In genomic region chr1:120119389-120119788, GRCm38 (mm10) we compare ENCODE assay signal across 8 mouse cellular contexts. TPM values are rescaled to one million over a fixed set of nuclear protein-coding genes. Genes with fewer than 3 reads are reported as not detected.
A peak's percentile ranks its signal among the peaks of the same experiment; 100 is the strongest.
DNase-seq lines count a peak whose midpoint lies in the region; ATAC-seq and TF ChIP-seq lines count a peak whose summit lies in the region.

No protein-coding gene starts in this region.

- H3K27me3 ChIP-seq in cerebellum, adult 2 months (ENCODE audit: control insufficient read depth, insufficient read depth, low read length), result no peaks in the 10 kb centered on the region
- H3K27me3 ChIP-seq in megakaryocyte, embryonic 14.5 days (replicated peaks), result no peaks in the 10 kb centered on the region
- no peaks in the 10 kb centered on the region for H3K27me3 ChIP-seq in limb, embryonic 12.5 days
- H3K27me3 ChIP-seq in stomach, embryonic 15.5 days (replicated peaks), result no peaks in the 10 kb centered on the region

- peak overlapping the region; percentile 79 for H3K4me3 ChIP-seq in cerebellum, adult 2 months (replicated peaks; ENCODE audit: insufficient read depth, low read depth, low read length)
- peak overlapping the region; percentile 26 for H3K4me3 ChIP-seq in megakaryocyte, embryonic 14.5 days (replicated peaks)
- H3K4me3 ChIP-seq in limb, embryonic 12.5 days (replicated peaks), result peak overlapping the region; percentile 60; the same call in 1 of the 2 replicates
- H3K4me3 ChIP-seq in stomach, embryonic 15.5 days (replicated peaks), result peak overlapping the region; percentile 70

- DNase-seq in cerebellum, adult 2 months, result peak; percentile 22 to 33
- no peak for DNase-seq in left cerebral cortex, postnatal 14 days (ENCODE audit: low spot score in 2 of 2)
- no peak for DNase-seq in ovary, adult 18-20 months (ENCODE audit: low spot score)

- H3K4me2 ChIP-seq in limb, embryonic 12.5 days, result peak overlapping the region; percentile 76
- peak overlapping the region; percentile 80 for H3K4me2 ChIP-seq in stomach, embryonic 15.5 days

- no peak for ATAC-seq in cerebellum, adult (ENCODE audit: insufficient number of reproducible peaks, low FRiP score, low TSS enrichment)
- ATAC-seq in megakaryocyte, adult 5-6 weeks (ENCODE audit: poor library complexity, severe bottlenecking), result no peak
- ATAC-seq in limb, embryonic 12.5 days (ENCODE audit: insufficient number of reproducible peaks, insufficient read depth, low FRiP score, low TSS enrichment, low read depth), result no peak
- no peak for ATAC-seq in stomach, embryonic 15.5 days (ENCODE audit: insufficient read depth, low FRiP score, low read depth)

- peaks cover 24% of the 10 kb centered on the region for H3K4me1 ChIP-seq in cerebellum, adult 2 months (ENCODE audit: control insufficient read depth, insufficient read depth, low read length)
- H3K4me1 ChIP-seq in megakaryocyte, embryonic 14.5 days, result peaks cover 52% of the 10 kb centered on the region
- H3K4me1 ChIP-seq in limb, embryonic 12.5 days (replicated peaks), result peaks cover 23% of the 10 kb centered on the region
- peaks cover 23% of the 10 kb centered on the region for H3K4me1 ChIP-seq in stomach, embryonic 15.5 days

- peak overlapping the region; percentile 79; the same call in 1 of the 2 replicates for H3K27ac ChIP-seq in cerebellum, adult 2 months (ENCODE audit: insufficient read depth, low read length)
- H3K27ac ChIP-seq in limb, embryonic 12.5 days, result no peak overlapping the region
- H3K27ac ChIP-seq in stomach, embryonic 15.5 days, result no peak overlapping the region; the same call in 1 of the 2 replicates

- H3K36me3 ChIP-seq in megakaryocyte, embryonic 14.5 days (replicated peaks; ENCODE audit: low read length), result peaks cover 52% of the 10 kb centered on the region
- H3K36me3 ChIP-seq in limb, embryonic 12.5 days, result peaks cover 32% of the 10 kb centered on the region
- peaks cover 25% of the 10 kb centered on the region for H3K36me3 ChIP-seq in stomach, embryonic 15.5 days

- no peak for TF ChIP-seq POLR2A in cerebellum, adult 2 months (IDR thresholded peaks at IDR 0.05; ENCODE audit: borderline replicate concordance, insufficient read depth, low read length)

- intact Hi-C loops in left cerebral cortex, postnatal 14 days (cut with DNase I), result no loop called here

- peaks cover 17% of the 10 kb centered on the region for H3K9me3 ChIP-seq in megakaryocyte, embryonic 14.5 days
- peaks cover 4% of the 10 kb centered on the region; the same call in 1 of the 2 replicates for H3K9me3 ChIP-seq in limb, embryonic 12.5 days
- H3K9me3 ChIP-seq in stomach, embryonic 15.5 days, result no peaks in the 10 kb centered on the region

- H3K9ac ChIP-seq in limb, embryonic 12.5 days (replicated peaks), result 0 out of 2 replicates have a peak overlapping the region, but pooled peaks have one; percentile 72
- no peak overlapping the region for H3K9ac ChIP-seq in stomach, embryonic 15.5 days

- no peak for TF ChIP-seq CTCF in cerebellum, adult 2 months (IDR thresholded peaks at IDR 0.05; ENCODE audit: borderline replicate concordance, insufficient read depth, low read depth, low read length)

- WGBS in cerebellum, adult 2 months, result 17% methylated on average over 4 of the region's 4 CpGs
- WGBS in limb, embryonic 12.5 days, result 94% methylated on average over 4 of the region's 4 CpGs
- 83% methylated on average over 4 of the region's 4 CpGs for WGBS in stomach, embryonic 15.5 days

RNA-seq across cellular contexts. Expression of gene Dbi, which starts 1.5 kb away (rescaled TPM):
- 1,176 and 1,178 TPM in 2 replicates for polyA plus RNA-seq in cerebellum, adult 2 months (2012; rRNA removed)
- 21.0 TPM in 1 of 2 replicates, not detected in the other for polyA plus RNA-seq in megakaryocyte, embryonic 14.5 days (2012; ENCODE audit: insufficient read depth, low replicate concordance)
- 379 and 411 TPM in 2 replicates for total RNA-seq in megakaryocyte, adult 5-6 weeks (2015)
- total RNA-seq in megakaryocyte, adult 5-6 weeks (2017), result 330 and 438 TPM in 2 replicates
- polyA plus RNA-seq in limb, embryonic 12.5 days (2016; fragmentation: Nextera tagmentation; extraction: Ambion mirVana), result 656 and 702 TPM in 2 replicates
- polyA plus RNA-seq in stomach, embryonic 15.5 days (2015; fragmentation: Nextera tagmentation; extraction: Ambion mirVana), result 895 and 902 TPM in 2 replicates
- 100 to 1,000 TPM; 281 to 285 TPM for total RNA-seq in left cerebral cortex, postnatal 14 days (2021)

RNA-seq across cellular contexts. Expression of gene 3110009E18Rik, which starts 1.6 kb away (rescaled TPM):
- polyA plus RNA-seq in cerebellum, adult 2 months (2012; rRNA removed), result 6.5 and 7.7 TPM in 2 replicates
- 2.6 TPM in 1 of 2 replicates, not detected in the other for polyA plus RNA-seq in megakaryocyte, embryonic 14.5 days (2012; ENCODE audit: insufficient read depth, low replicate concordance)
- total RNA-seq in megakaryocyte, adult 5-6 weeks (2015), result 6.0 and 11.7 TPM in 2 replicates
- total RNA-seq in megakaryocyte, adult 5-6 weeks (2017), result 8.3 and 10.8 TPM in 2 replicates
- 19.3 and 23.7 TPM in 2 replicates for polyA plus RNA-seq in limb, embryonic 12.5 days (2016; fragmentation: Nextera tagmentation; extraction: Ambion mirVana)
- polyA plus RNA-seq in stomach, embryonic 15.5 days (2015; fragmentation: Nextera tagmentation; extraction: Ambion mirVana), result 16.6 and 17.8 TPM in 2 replicates
- 1 to 10 TPM; 4.8 to 8.8 TPM for total RNA-seq in left cerebral cortex, postnatal 14 days (2021)

RNA-seq across cellular contexts. Expression of gene Tmem37, which starts 45.5 kb away (rescaled TPM):
- 1.3 and 2.2 TPM in 2 replicates for polyA plus RNA-seq in cerebellum, adult 2 months (2012; rRNA removed)
- polyA plus RNA-seq in megakaryocyte, embryonic 14.5 days (2012; ENCODE audit: insufficient read depth, low replicate concordance), result 4.5 and 4.6 TPM in 2 replicates
- total RNA-seq in megakaryocyte, adult 5-6 weeks (2015), result 1.0 TPM in 1 of 2 replicates, not detected in the other
- not detected in 2 replicates for total RNA-seq in megakaryocyte, adult 5-6 weeks (2017)
- polyA plus RNA-seq in limb, embryonic 12.5 days (2016; fragmentation: Nextera tagmentation; extraction: Ambion mirVana), result 2.6 and 3.9 TPM in 2 replicates
- 20.1 and 23.9 TPM in 2 replicates for polyA plus RNA-seq in stomach, embryonic 15.5 days (2015; fragmentation: Nextera tagmentation; extraction: Ambion mirVana)
- total RNA-seq in left cerebral cortex, postnatal 14 days (2021), result 1 to 10 TPM; 1.7 to 1.8 TPM

Comparison
In these comparisons a context has a peak if more than half of its experiments do, and no peak if none do; other contexts are left out.
1. DNase-seq: peak in cerebellum, adult 2 months (2 of 2); none in left cerebral cortex, postnatal 14 days (0 of 2) and ovary, adult 18-20 months (single experiment).
2. H3K4me3 ChIP-seq: peak in every context shown above with its lines; median percentile 79 in cerebellum, adult 2 months; 70 in stomach, embryonic 15.5 days; 60 in limb, embryonic 12.5 days; 26 in megakaryocyte, embryonic 14.5 days.
3. RNA of gene Dbi, which starts 1.5 kb away (polyA plus RNA-seq): 1,176 to 1,178 TPM in cerebellum, adult 2 months, 895 to 902 TPM in stomach, embryonic 15.5 days and 656 to 702 TPM in limb, embryonic 12.5 days; 21.0 TPM in megakaryocyte, embryonic 14.5 days; every median in the first group is over 10 times any median in the second.